Mouse (Mus musculus) kidney, postnatal 0 days (tissue): ENCODE measurements around the gene Tek. TPM values are rescaled to one million over a fixed set of nuclear protein-coding genes. Genes with fewer than 3 reads are reported as not detected.

Experiments used
- ATAC-seq: fragments of 200-750 bp; cut with Nextera tagmentation; replicated peaks from 2 replicates; pipeline ENCODE4 v1.8.0; 2017; ENCODE audit warnings: low read depth, moderate number of reproducible peaks, moderate TSS enrichment, moderate library complexity; ENCODE audit not compliant: low FRiP score
- DNase-seq: peaks from one replicate; pipeline ENCODE4 v3.0.0-alpha.2; 2016; ENCODE audit warnings: low spot score
- H3K27ac ChIP-seq: fragments of 300-500 bp; sonication (generic); 2 replicates; pipeline ENCODE4 v1.5.1; 2014; ENCODE audit warnings: mild to moderate bottlenecking
- H3K27me3 ChIP-seq: fragments of 300-500 bp; sonication (generic); 2 replicates; pipeline ENCODE4 v1.6.1; 2014; ENCODE audit warnings: low read length, mixed read lengths; ENCODE audit not compliant: insufficient read depth
- H3K36me3 ChIP-seq: fragments of 300-500 bp; sonication (generic); 2 replicates; pipeline ENCODE4 v1.6.1; 2014; ENCODE audit warnings: low read length, mixed read lengths; ENCODE audit not compliant: insufficient read depth
- H3K4me1 ChIP-seq: fragments of 300-500 bp; sonication (generic); replicated peaks from 2 replicates; pipeline ENCODE4 v1.6.1; 2014; ENCODE audit warnings: antibody characterized with exemption, low read length, mixed read lengths; ENCODE audit not compliant: insufficient read depth
- H3K4me2 ChIP-seq: fragments of 300-500 bp; sonication (generic); 2 replicates; pipeline ENCODE4 v1.6.1; 2014; ENCODE audit warnings: mild to moderate bottlenecking, low read length, moderate library complexity, mixed read lengths
- H3K4me3 ChIP-seq: fragments of 300-500 bp; sonication (generic); replicated peaks from 2 replicates; pipeline ENCODE4 v1.5.1; 2014; ENCODE audit warnings: low read depth, low read length
- H3K9ac ChIP-seq: fragments of 300-500 bp; sonication (generic); 2 replicates; pipeline ENCODE4 v1.6.1; 2014; ENCODE audit warnings: low read depth, low read length
- H3K9me3 ChIP-seq: fragments of 300-500 bp; sonication (generic); replicated peaks from 2 replicates; pipeline ENCODE4 v1.6.1; 2016; ENCODE audit warnings: low read length, inconsistent platforms, mixed read lengths
- CTCF ChIP-seq: IDR thresholded peaks from 2 replicates; pipeline ENCODE4 v1.5.1; 2016; ENCODE audit warnings: antibody characterized with exemption, low read depth, mild to moderate bottlenecking, moderate library complexity
- WGBS: fragments of 180-500 bp; shearing (Covaris S2); extraction: QIAGEN DNeasy Blood & Tissue Kit; methylation state at CpG from one replicate; pipeline ENCODE4 v1.1.7; 2014; 5-methylcytosine and 5-hydroxymethylcytosine counted together
- polyA plus RNA-seq: library from polyadenylated mRNA; unstranded; fragments of >200 nt; fragmentation: Nextera tagmentation; extraction: Ambion mirVana; gene quantifications from 2 replicates; pipeline ENCODE4 v1.2.1, GENCODE M21; 2015

Tek gene
- polyA plus RNA-seq, 1 experiment from 2014 or later = 26.8 TPM

DNA sequence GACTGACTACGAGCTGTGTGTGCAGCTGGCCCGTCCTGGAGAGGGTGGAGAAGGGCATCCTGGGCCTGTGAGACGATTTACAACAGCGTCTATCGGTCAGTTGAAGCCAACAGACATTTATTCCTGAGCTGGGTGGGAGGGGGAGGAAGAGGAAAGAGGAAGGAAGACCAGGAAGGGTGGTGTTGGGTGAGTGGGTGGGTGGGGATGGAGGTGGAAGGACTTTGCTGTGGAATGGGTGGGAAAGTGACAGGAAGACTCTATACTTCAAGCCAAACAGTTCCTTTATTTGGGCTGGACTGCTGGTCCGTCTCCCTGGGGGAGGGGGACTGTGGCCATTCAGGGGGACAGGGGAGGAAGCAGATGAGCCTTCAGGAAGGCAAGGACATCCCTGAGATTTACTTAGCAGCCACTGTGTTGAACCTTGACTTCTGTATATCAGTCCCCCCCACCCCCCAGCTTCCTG lies 90.9 kb downstream of the Tek start:
- H3K4me3 ChIP-seq = no peak overlapping the region
- H3K27ac ChIP-seq = no peak overlapping the region
- WGBS = 40% methylated on average over 6 of the region's 6 CpGs
- H3K4me1 ChIP-seq = no peaks in the 10 kb centered on the region
- ATAC-seq (no peak; the same call in 1 of the 2 replicates), DNase-seq (peak; percentile 64)
- H3K9ac ChIP-seq = no peak overlapping the region
- TF ChIP-seq CTCF = no peak
- H3K27me3 ChIP-seq = no peaks in the 10 kb centered on the region
- no peaks in the 10 kb centered on the region for H3K36me3 ChIP-seq
- no peaks in the 10 kb centered on the region for H3K9me3 ChIP-seq
- no peak overlapping the region for H3K4me2 ChIP-seq

DNA sequence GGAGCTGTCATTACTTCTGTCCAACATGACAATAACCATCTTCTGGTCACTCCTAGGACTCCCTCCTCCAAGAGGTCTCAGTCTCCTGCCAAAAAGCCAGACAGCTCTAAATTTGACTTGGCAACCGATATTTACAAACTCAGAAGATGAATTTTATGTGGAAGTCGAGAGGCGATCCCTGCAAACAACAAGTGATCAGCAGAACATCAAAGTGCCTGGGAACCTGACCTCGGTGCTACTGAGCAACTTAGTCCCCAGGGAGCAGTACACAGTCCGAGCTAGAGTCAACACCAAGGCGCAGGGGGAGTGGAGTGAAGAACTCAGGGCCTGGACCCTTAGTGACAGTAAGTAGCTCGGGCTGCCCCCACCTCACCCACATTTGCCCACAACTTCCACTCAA lies 98.0 kb downstream of the Tek start:
- ATAC-seq = no peak
- Histone ChIP-seq H3K4me2 (no peak overlapping the region), H3K27ac (no peak overlapping the region), H3K9ac (no peak overlapping the region), H3K36me3 (no peaks in the 10 kb centered on the region), H3K4me1 (no peaks in the 10 kb centered on the region), H3K9me3 (no peaks in the 10 kb centered on the region), H3K4me3 (no peak overlapping the region), H3K27me3 (no peaks in the 10 kb centered on the region)
- no peak for DNase-seq
- WGBS = 50% methylated on average over 7 of the region's 7 CpGs
- TF ChIP-seq CTCF = no peak

DNA sequence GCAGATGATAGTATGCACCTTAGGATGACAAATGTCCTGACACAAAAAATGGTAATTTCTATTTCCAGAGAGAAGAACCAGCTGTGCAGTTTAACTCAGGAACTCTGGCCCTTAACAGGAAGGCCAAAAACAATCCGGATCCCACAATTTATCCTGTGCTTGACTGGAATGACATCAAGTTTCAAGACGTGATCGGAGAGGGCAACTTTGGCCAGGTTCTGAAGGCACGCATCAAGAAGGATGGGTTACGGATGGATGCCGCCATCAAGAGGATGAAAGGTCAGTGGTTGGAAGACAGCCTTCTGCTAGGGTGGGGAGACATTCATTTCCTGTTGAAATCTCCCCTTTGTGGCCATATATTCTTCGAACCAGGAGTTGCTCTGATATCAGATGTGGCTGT lies 114.2 kb downstream of the Tek start:
- H3K4me1 ChIP-seq = no peaks in the 10 kb centered on the region
- no peak overlapping the region for H3K4me3 ChIP-seq
- no peaks in the 10 kb centered on the region for H3K9me3 ChIP-seq
- no peak overlapping the region for H3K4me2 ChIP-seq
- DNase-seq = peak; percentile 30
- no peak overlapping the region for H3K27ac ChIP-seq
- H3K9ac ChIP-seq = no peak overlapping the region
- H3K36me3 ChIP-seq = no peaks in the 10 kb centered on the region
- WGBS = 63% methylated on average over 7 of the region's 7 CpGs
- H3K27me3 ChIP-seq = no peaks in the 10 kb centered on the region
- no peak for ATAC-seq
- no peak for TF ChIP-seq CTCF

DNA sequence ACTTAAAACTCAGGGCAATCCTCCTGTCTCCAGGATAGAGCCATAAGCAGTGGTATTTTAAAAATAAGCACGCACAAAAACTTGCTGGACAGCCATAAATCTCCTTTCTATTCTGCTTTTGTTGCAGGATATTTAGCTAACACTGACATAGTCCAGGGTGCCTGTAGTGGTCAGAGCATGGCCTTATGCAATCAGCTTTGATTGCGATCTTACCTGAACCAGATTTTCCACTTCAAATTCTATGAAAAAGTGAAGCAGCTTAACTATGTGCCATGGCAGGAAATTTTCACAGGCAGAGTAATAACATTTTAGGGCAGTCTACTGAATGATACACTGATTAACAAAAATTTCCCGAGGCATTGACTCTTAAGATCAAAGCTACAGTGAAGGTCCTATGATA lies 115.2 kb downstream of the Tek start:
- no peak overlapping the region for H3K4me2 ChIP-seq
- H3K4me3 ChIP-seq = no peak overlapping the region
- WGBS = 60% methylated on average over 3 of the region's 3 CpGs
- 0 out of 2 replicates have a peak overlapping the region, but pooled peaks have one; percentile 31 for H3K27ac ChIP-seq
- H3K9me3 ChIP-seq = no peaks in the 10 kb centered on the region
- no peak for ATAC-seq
- H3K27me3 ChIP-seq = no peaks in the 10 kb centered on the region
- H3K36me3 ChIP-seq = no peaks in the 10 kb centered on the region
- DNase-seq = no peak
- TF ChIP-seq CTCF = no peak
- H3K4me1 ChIP-seq = no peaks in the 10 kb centered on the region
- no peak overlapping the region for H3K9ac ChIP-seq

DNA sequence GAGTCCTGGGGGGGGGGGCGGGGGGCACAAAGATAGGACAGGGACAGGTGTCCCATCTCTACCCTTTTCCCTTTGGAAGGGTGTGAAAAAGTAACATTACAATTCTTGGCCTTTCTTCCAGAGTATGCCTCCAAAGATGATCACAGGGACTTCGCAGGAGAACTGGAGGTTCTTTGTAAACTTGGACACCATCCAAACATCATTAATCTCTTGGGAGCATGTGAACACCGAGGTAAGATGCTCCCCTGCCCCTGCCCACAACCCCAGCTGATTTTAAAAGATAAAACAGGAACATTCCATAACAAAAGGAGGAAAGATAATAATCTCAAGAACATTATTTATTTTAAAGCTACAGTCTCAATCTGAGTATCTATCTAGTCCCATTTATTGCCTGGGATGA lies 116.1 kb downstream of the Tek start:
- H3K27me3 ChIP-seq = no peaks in the 10 kb centered on the region
- no peak overlapping the region for H3K4me2 ChIP-seq
- H3K36me3 ChIP-seq = no peaks in the 10 kb centered on the region
- DNase-seq (no peak), ATAC-seq (no peak)
- no peak overlapping the region for H3K9ac ChIP-seq
- TF ChIP-seq CTCF = no peak
- H3K27ac ChIP-seq = no peak overlapping the region
- no peaks in the 10 kb centered on the region for H3K9me3 ChIP-seq
- no peak overlapping the region for H3K4me3 ChIP-seq
- no peaks in the 10 kb centered on the region for H3K4me1 ChIP-seq
- 31% methylated on average over 3 of the region's 3 CpGs for WGBS

DNA sequence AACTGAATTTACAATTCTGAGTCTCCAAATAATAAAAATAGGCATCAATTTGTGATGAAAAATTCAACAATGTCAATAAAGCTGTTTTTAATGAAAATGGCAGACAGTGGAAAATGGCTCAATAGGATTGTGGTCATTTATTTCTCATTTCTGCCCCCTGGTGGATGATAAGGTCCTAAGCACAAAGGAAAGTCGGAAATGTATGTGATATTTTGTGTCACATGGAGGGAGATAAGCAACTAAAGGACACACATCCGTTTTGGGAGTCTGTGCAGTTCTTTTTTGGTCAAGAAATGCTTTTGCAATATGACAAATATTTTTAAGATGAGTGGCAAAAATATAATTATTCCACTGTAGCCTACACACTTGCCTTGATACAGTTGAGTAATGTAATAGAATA lies 161.7 kb downstream of the Tek start:
- H3K4me3 ChIP-seq = no peak overlapping the region
- no peak overlapping the region for H3K4me2 ChIP-seq
- H3K9me3 ChIP-seq = no peaks in the 10 kb centered on the region
- 21% methylated on average over 2 of the region's 2 CpGs for WGBS
- DNase-seq = peak; percentile 64
- no peak for ATAC-seq
- H3K27me3 ChIP-seq = no peaks in the 10 kb centered on the region
- no peaks in the 10 kb centered on the region for H3K4me1 ChIP-seq
- H3K27ac ChIP-seq = no peak overlapping the region
- H3K36me3 ChIP-seq = no peaks in the 10 kb centered on the region
- H3K9ac ChIP-seq = no peak overlapping the region
- TF ChIP-seq CTCF = peak; percentile 78

DNA sequence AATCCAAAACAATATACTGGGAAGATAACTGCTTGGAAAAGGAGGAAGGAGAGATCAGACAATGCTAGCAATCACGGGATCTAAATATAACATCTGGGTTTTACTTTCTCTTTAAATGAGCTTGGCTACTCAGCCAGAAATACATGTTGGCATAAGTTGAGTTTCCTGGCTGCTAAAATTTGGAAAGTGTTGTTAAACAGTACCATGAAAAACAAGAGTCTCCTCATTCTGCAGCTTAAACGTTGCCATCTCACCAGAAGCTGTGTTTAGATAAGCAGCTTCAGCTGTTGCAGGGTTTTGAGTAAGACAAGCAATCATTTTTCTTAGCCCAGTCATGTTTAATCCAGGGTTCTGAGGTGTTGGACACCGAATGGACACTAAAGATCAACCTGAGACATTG lies 162.7 kb downstream of the Tek start:
- no peak for ATAC-seq
- Histone ChIP-seq H3K36me3 (no peaks in the 10 kb centered on the region), H3K9ac (no peak overlapping the region), H3K27ac (no peak overlapping the region), H3K4me3 (no peak overlapping the region), H3K4me2 (no peak overlapping the region), H3K4me1 (no peaks in the 10 kb centered on the region), H3K9me3 (no peaks in the 10 kb centered on the region), H3K27me3 (no peaks in the 10 kb centered on the region)
- WGBS = 51% methylated on average over 3 of the region's 3 CpGs
- no peak for TF ChIP-seq CTCF
- no peak for DNase-seq

Other genes starting within 250 kb of the Tek start
- 0.74 TPM in 1 of 2 replicates, not detected in the other for gene Gm10306, start 182.7 kb upstream of the Tek start, polyA plus RNA-seq
- gene Caap1, start 182.5 kb upstream of the Tek start, polyA plus RNA-seq = 18.2 and 18.4 TPM in 2 replicates
- gene Plaa, start 136.0 kb upstream of the Tek start, polyA plus RNA-seq = 60.9 and 65.5 TPM in 2 replicates
- 48.1 and 50.8 TPM in 2 replicates for gene Ift74, start 124.8 kb upstream of the Tek start, polyA plus RNA-seq
- 14.0 and 14.3 TPM in 2 replicates for gene Lrrc19, start 89.1 kb upstream of the Tek start, polyA plus RNA-seq
- 0.13 TPM in 1 of 2 replicates, not detected in the other for gene Eqtn, start 189.6 kb downstream of the Tek start, polyA plus RNA-seq
- 19.7 and 19.8 TPM in 2 replicates for gene Mysm1, start 239.8 kb downstream of the Tek start, polyA plus RNA-seq